Comparison of ENCODE assay signal across 22 mouse cellular contexts in the genomic region with DNA sequence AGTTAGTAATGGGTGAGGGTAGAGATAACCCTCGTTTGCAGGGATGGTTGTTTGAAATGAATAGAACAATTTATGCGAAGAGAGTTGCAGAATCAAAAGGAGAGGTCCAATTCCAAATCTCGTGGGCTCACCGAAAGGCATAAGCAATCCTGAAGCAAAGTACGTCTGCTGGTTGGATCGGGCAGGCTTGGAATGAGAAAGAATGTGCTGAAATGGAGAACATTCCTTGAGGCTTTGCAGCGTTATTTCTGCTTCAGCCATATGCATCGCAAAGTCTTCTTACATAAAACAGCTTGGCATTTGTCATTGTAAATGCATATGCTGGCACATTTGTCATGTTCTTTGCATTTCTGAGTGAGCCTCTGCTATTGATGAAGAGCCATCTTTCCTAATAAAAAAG. TPM values are rescaled to one million over a fixed set of nuclear protein-coding genes. Genes with fewer than 3 reads are reported as not detected.
DNase-seq lines count a peak whose midpoint lies in the region; ATAC-seq and TF ChIP-seq lines count a peak whose summit lies in the region.
"Had no signal": no experiment of that assay in that cellular context is flagged by ENCODE, and none has a peak within 500 bp of the region (broad histone marks: within the 10 kb centered on the region; RNA-seq: fewer than 3 reads in every experiment).

No protein-coding gene starts in this region.

- H3K9ac ChIP-seq in hindbrain, embryonic 16.5 days (ENCODE audit: low read depth, low read length), result no peak overlapping the region
- H3K9ac ChIP-seq: embryonic facial prominence, embryonic 13.5 days; heart, embryonic 12.5 days; hindbrain, embryonic 14.5 days; liver, embryonic 14.5 days had no signal

- no peak overlapping the region for H3K4me3 ChIP-seq in hindbrain, embryonic 16.5 days (ENCODE audit: low read length)
- H3K4me3 ChIP-seq: embryonic facial prominence, embryonic 13.5 days; heart, embryonic 12.5 days had no signal

- no peaks in the 10 kb centered on the region for H3K9me3 ChIP-seq in hindbrain, embryonic 16.5 days (ENCODE audit: control insufficient read depth, low read length)
- H3K9me3 ChIP-seq: embryonic facial prominence, embryonic 13.5 days; heart, embryonic 12.5 days had no signal

- 73% methylated on average over 8 of the region's 8 CpGs for WGBS in hindbrain, embryonic 16.5 days

- DNase-seq in layer of hippocampus, adult 11-12 months (ENCODE audit: low spot score), result peak; percentile 37
- DNase-seq in layer of hippocampus, postnatal 36 days, result no peak
- DNase-seq in brain, embryonic 14.5 days (ENCODE audit: low read depth), result peak; percentile 49
- peak; percentile 41 to 75 for DNase-seq in left cerebral cortex, postnatal 14 days (ENCODE audit: low spot score in 2 of 2)
- DNase-seq in cerebellum, adult 11-12 months, result no peak
- DNase-seq in ovary, postnatal 36 days (ENCODE audit: low spot score), result no peak
- DNase-seq: adrenal gland, adult 8-10 months; B cell, adult 2 months; cerebellum, adult 8-10 months; kidney, postnatal 25 days; midbrain, embryonic 14.5 days; retina, postnatal 1 day; thymus, postnatal 36 days had no signal

- H3K4me1 ChIP-seq in hindbrain, embryonic 16.5 days (ENCODE audit: control insufficient read depth, insufficient read depth, low read depth, low read length), result no peaks in the 10 kb centered on the region
- H3K4me1 ChIP-seq: embryonic facial prominence, embryonic 13.5 days had no signal

- H3K27ac ChIP-seq in hindbrain, embryonic 16.5 days (ENCODE audit: low read depth, low read length), result no peak overlapping the region
- H3K27ac ChIP-seq: embryonic facial prominence, embryonic 13.5 days; hindbrain, embryonic 14.5 days; liver, embryonic 14.5 days; stomach, postnatal 0 days had no signal

- peak; percentile 67 for ATAC-seq in frontal cortex, adult (ENCODE audit: low TSS enrichment)
- no peak for ATAC-seq in hindbrain, embryonic 16.5 days
- ATAC-seq: lung, postnatal 0 days had no signal

- no peak overlapping the region for H3K4me2 ChIP-seq in hindbrain, embryonic 16.5 days (ENCODE audit: low read length)
- H3K4me2 ChIP-seq: embryonic facial prominence, embryonic 13.5 days; heart, embryonic 12.5 days; hindbrain, embryonic 14.5 days had no signal

- no peaks in the 10 kb centered on the region for H3K36me3 ChIP-seq in hindbrain, embryonic 16.5 days (ENCODE audit: control insufficient read depth, insufficient read depth, low read length)
- H3K36me3 ChIP-seq: embryonic facial prominence, embryonic 13.5 days; heart, embryonic 12.5 days had no signal

- intact Hi-C loops in left cerebral cortex, postnatal 14 days (cut with DNase I), result loop anchor here (5.0 to 10.0 kb wide), 2 partner anchors 93 to 1640 kb away; no protein-coding TSS in a partner anchor

- no peak for TF ChIP-seq POLR2A in brain, embryonic 14.5 days (IDR thresholded peaks at IDR 0.05; ENCODE audit: borderline replicate concordance, extremely low read depth, insufficient read depth, insufficient read length, poor library complexity, severe bottlenecking)

- H3K27me3 ChIP-seq in hindbrain, embryonic 16.5 days (replicated peaks; ENCODE audit: control insufficient read depth, insufficient read depth, low read length), result no peaks in the 10 kb centered on the region
- H3K27me3 ChIP-seq: embryonic facial prominence, embryonic 13.5 days; heart, embryonic 12.5 days had no signal

- no peak for TF ChIP-seq CTCF in brain, embryonic 14.5 days (IDR thresholded peaks at IDR 0.05; ENCODE audit: borderline replicate concordance, extremely low read depth, insufficient read depth, insufficient read length)

RNA-seq across cellular contexts. Expression of a gene that starts 29.2 kb away (rescaled TPM):
- total RNA-seq in layer of hippocampus, postnatal 36 days (2021), result 10 to 100 TPM; 66.6 to 70.5 TPM
- polyA plus RNA-seq in brain, embryonic 14.5 days (2012; rRNA removed), result 13.7 and 19.2 TPM in 2 replicates
- total RNA-seq in left cerebral cortex, postnatal 14 days (2021), result 10 to 100 TPM; 50.4 to 53.1 TPM
- 44.4 TPM in 2 replicates for polyA plus RNA-seq in hindbrain, embryonic 16.5 days (2015; fragmentation: Nextera tagmentation; extraction: Ambion mirVana)

RNA-seq across cellular contexts. Expression of a gene that starts 50.9 kb away (rescaled TPM):
- 10 to 100 TPM; 20.4 to 22.1 TPM for total RNA-seq in layer of hippocampus, postnatal 36 days (2021)
- polyA plus RNA-seq in brain, embryonic 14.5 days (2012; rRNA removed), result 28.9 and 29.5 TPM in 2 replicates
- 10 to 100 TPM; 19.3 to 20.0 TPM for total RNA-seq in left cerebral cortex, postnatal 14 days (2021)
- 57.7 and 61.1 TPM in 2 replicates for polyA plus RNA-seq in hindbrain, embryonic 16.5 days (2015; fragmentation: Nextera tagmentation; extraction: Ambion mirVana)

RNA-seq across cellular contexts. Expression of a gene that starts 51.1 kb away (rescaled TPM):
- total RNA-seq in layer of hippocampus, postnatal 36 days (2021), result under 1 TPM; 0.30 to 0.61 TPM
- 8.0 and 13.4 TPM in 2 replicates for polyA plus RNA-seq in brain, embryonic 14.5 days (2012; rRNA removed)
- 1 to 10 TPM; 1.1 to 1.7 TPM for total RNA-seq in left cerebral cortex, postnatal 14 days (2021)
- 7.0 and 8.1 TPM in 2 replicates for polyA plus RNA-seq in hindbrain, embryonic 16.5 days (2015; fragmentation: Nextera tagmentation; extraction: Ambion mirVana)
- total RNA-seq: neutrophil, adult 5-6 weeks had no signal

Comparison
In these comparisons a context has a peak if more than half of its experiments do, and no peak if none do; other contexts are left out.
1. DNase-seq: peak in layer of hippocampus, adult 11-12 months (single experiment), brain, embryonic 14.5 days (single experiment) and left cerebral cortex, postnatal 14 days (2 of 2); none in layer of hippocampus, postnatal 36 days (0 of 2), cerebellum, adult 11-12 months (single experiment) and ovary, postnatal 36 days (single experiment).